Mouse (Mus musculus) heart, adult 2 months (tissue): Measurements from ENCODE around the gene Kcnc3. TPM values are rescaled to one million over a fixed set of nuclear protein-coding genes. Genes with fewer than 3 reads are reported as not detected.

Source experiments
- DNase-seq, 2 experiments: peaks; one replicate each; pipeline ENCODE4 v3.0.0; 2021
- H3K27ac ChIP-seq: fragments of 200-600 bp; 2 replicates; pipeline ENCODE4 v1.8.1; 2022
- H3K27me3 ChIP-seq: fragments of 200-500 bp; 2 replicates; pipeline ENCODE4 v1.6.1; 2012; ENCODE audit warnings: mild to moderate bottlenecking, low read length, inconsistent platforms, mixed read lengths; ENCODE audit not compliant: control insufficient read depth, insufficient read depth
- H3K36me3 ChIP-seq: fragments of 200-500 bp; 2 replicates; pipeline ENCODE4 v1.6.1; 2012; ENCODE audit warnings: low read length, inconsistent platforms; ENCODE audit not compliant: control insufficient read depth, insufficient read depth
- H3K4me1 ChIP-seq: fragments of 200-500 bp; 2 replicates; pipeline ENCODE4 v1.6.1; 2011; ENCODE audit warnings: low read length; ENCODE audit not compliant: control insufficient read depth, insufficient read depth
- H3K4me3 ChIP-seq: fragments of 200-600 bp; 2 replicates; pipeline ENCODE4 v1.8.1; 2022
- H3K79me2 ChIP-seq: fragments of 200-500 bp; replicated peaks from 2 replicates; pipeline ENCODE4 v1.6.1; 2012; ENCODE audit warnings: mild to moderate bottlenecking, inconsistent platforms, low read length, moderate library complexity, mixed read lengths; ENCODE audit not compliant: control insufficient read depth, insufficient read depth
- H3K9ac ChIP-seq: fragments of 200-500 bp; 2 replicates; pipeline ENCODE4 v1.6.1; 2012; ENCODE audit warnings: low read depth, mild to moderate bottlenecking, control low read depth, inconsistent platforms, low read length, mixed read lengths
- CTCF ChIP-seq: fragments of 200-600 bp; IDR thresholded peaks from 2 replicates; pipeline ENCODE4 v1.8.1; 2022; ENCODE audit warnings: antibody characterized with exemption, mild to moderate bottlenecking, moderate library complexity
- EP300 ChIP-seq: fragments of 200-500 bp; IDR thresholded peaks from 2 replicates; pipeline ENCODE4 v1.6.1; 2011; ENCODE audit warnings: low read depth, low read length, control low read depth; ENCODE audit not compliant: insufficient read depth
- POLR2A ChIP-seq: fragments of 200-500 bp; IDR thresholded peaks from 2 replicates; pipeline ENCODE4 v1.6.1; 2011; ENCODE audit warnings: mild to moderate bottlenecking, low read depth, low read length, control low read depth; ENCODE audit not compliant: insufficient read depth
- WGBS: fragments of 180-500 bp; shearing (Covaris S2); methylation state at CpG from one replicate; pipeline ENCODE4 v1.1.7; 2018; 5-methylcytosine and 5-hydroxymethylcytosine counted together
- intact Hi-C: fragments of 180-260 bp; cut with DNase I; formaldehyde crosslinking; loops from one replicate; pipeline ENCODE4 v1.15.1; 2025
- polyA plus RNA-seq: library from polyadenylated mRNA; depleted of rRNA; stranded (reverse); fragments of >200 nt; gene quantifications from 2 replicates; pipeline ENCODE4 v1.2.3, GENCODE M21; 2012
- total RNA-seq, 2 experiments: library from RNA; stranded (reverse); gene quantifications; 2 replicates each; pipeline ENCODE4 v1.2.3; 2021

Kcnc3 gene
- total and polyA plus RNA-seq, 3 experiments = 2.2 to 3.0 (median 2.9) TPM

DNA sequence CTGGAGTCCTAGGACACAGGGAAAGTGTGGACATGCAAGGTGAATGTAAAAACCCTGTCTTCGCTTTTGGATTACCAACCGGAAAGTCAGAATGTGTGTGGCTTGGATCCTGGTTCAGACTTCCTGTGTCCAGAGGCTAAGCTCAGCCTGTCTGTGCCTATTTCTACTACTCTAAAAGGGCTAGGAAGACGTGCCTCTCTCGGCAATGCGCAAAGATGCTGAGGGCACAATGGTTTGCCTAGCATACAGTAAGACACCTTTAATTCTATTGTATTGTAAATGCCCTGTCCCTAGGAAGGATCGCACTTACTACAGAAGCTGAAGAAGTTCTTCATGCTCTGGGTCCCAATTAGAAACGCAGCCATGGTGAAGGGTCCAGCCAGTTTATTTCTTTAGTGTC is 15.0 kb downstream of the Kcnc3 start:
- Histone ChIP-seq H3K9ac (no peak overlapping the region), H3K4me3 (no peak overlapping the region), H3K4me1 (no peaks in the 10 kb centered on the region), H3K36me3 (no peaks in the 10 kb centered on the region), H3K27me3 (peaks cover 5% of the 10 kb centered on the region), H3K79me2 (no peaks in the 10 kb centered on the region), H3K27ac (no peak overlapping the region)
- 46% methylated on average over 7 of the region's 7 CpGs for WGBS
- no peak for DNase-seq
- intact Hi-C loops = no loop called here
- TF ChIP-seq CTCF (no peak), POLR2A (no peak), EP300 (no peak)

DNA sequence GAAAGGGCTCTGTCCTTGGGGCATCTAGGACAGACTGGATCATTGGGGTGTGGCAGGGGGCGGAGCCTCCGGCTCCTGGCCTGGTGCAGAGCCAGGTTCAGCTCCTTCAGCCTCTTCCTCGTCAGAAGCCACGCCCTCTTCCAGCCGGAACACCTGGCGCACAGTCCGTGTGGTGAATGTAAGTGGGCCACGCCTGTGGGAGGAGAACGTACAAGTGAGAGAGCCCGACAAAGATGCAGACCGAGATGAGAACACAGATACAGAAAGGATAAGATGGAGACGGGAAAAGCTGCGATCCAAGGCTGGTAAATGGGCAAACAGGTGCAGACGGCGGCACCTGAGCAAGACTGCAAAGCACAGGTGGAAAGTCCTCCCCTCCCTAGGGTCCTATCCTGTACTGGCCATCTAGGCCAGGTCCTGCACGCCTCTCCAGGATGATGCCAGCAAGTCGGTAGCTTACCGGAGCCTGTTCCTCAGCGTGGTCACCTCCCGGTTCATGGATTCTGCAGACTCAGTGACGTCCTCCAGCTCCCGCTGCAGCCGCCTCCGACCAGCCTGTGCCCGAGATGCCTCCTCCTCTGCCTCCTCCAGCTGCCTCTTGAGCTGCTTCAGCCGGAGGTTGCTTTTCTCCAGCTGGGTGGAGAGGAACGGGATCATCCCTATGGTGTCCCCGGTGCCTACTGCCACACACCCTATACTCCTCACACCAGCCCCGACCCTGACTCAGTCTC is 15.9 kb downstream of the Kcnc3 start:
- no peaks in the 10 kb centered on the region for H3K4me1 ChIP-seq
- WGBS = 27% methylated on average over 29 of the region's 29 CpGs
- H3K27ac ChIP-seq = no peak overlapping the region

DNA sequence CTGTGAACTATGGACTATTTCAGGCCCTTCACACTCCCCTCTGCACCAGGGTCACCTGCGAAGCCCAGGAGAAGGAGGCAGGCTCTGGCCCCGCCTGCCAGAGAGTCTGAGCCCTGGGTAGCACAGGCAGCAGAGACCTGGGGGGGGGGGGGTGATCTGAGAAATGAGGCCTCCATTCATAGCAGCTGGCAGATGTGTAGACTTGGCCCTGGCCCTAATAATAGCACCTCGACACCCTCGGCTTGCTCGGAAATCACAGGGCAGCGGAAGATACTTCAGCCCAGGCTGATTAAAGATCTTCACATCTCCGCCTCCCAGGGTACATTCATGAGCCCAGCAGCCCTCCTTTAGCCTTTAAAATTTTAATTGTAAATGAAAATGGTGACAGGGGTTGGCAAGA is 21.7 kb downstream of the Kcnc3 start:
- no peaks in the 10 kb centered on the region for H3K4me1 ChIP-seq
- no peaks in the 10 kb centered on the region for H3K27me3 ChIP-seq
- H3K79me2 ChIP-seq = no peaks in the 10 kb centered on the region
- TF ChIP-seq CTCF = no peak
- no peak for TF ChIP-seq POLR2A
- WGBS = 56% methylated on average over 7 of the region's 7 CpGs
- no peak for DNase-seq
- H3K27ac ChIP-seq = no peak overlapping the region
- intact Hi-C loops = no loop called here
- H3K9ac ChIP-seq = no peak overlapping the region
- no peaks in the 10 kb centered on the region for H3K36me3 ChIP-seq
- no peak overlapping the region for H3K4me3 ChIP-seq

More for the DNA sequence above, 15.9 kb downstream of the Kcnc3 start:
- H3K79me2 ChIP-seq = no peaks in the 10 kb centered on the region
- H3K36me3 ChIP-seq = no peaks in the 10 kb centered on the region
- H3K9ac ChIP-seq = no peak overlapping the region
- peaks cover 4% of the 10 kb centered on the region for H3K27me3 ChIP-seq
- TF ChIP-seq EP300 (no peak), POLR2A (no peak), CTCF (no peak)
- DNase-seq = no peak
- intact Hi-C loops = no loop called here
- H3K4me3 ChIP-seq = no peak overlapping the region

DNA sequence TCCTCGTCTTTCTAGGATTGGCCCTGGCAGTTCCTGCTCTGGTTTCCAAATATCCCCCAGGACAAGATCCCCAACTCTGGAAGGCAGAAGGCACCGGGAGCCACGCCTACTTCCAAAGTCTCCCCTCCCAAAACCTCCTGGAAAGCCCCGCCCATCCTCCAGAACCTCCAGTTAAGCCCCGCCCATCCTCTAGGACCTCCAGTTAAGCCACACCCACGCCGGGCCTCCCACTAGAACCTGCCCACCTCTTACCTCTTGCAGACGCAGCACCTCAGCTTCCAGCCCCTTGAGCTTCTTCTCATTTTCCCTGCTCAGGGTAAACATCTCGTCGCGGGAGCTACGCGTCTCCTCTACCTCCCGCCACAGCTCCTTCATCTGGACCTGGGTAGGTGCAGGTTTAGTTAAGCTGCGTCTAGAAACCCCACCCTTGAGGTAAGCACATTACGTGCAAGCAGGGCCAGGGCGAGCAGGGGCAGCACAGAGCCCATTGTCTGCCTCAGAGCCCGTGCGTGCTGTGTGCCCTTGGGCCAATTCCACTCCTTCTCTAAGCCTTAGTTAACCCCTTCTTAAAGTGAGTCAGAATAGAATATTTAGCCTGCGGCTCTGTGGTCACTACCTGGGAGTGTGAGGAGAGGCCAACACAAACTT is 23.7 kb downstream of the Kcnc3 start:
- Histone ChIP-seq H3K36me3 (no peaks in the 10 kb centered on the region), H3K27me3 (no peaks in the 10 kb centered on the region), H3K79me2 (no peaks in the 10 kb centered on the region), H3K4me3 (no peak overlapping the region), H3K9ac (no peak overlapping the region), H3K27ac (no peak overlapping the region), H3K4me1 (no peaks in the 10 kb centered on the region)
- TF ChIP-seq EP300 (no peak), CTCF (no peak), POLR2A (no peak)
- 27% methylated on average over 20 of the region's 20 CpGs for WGBS
- DNase-seq = no peak
- intact Hi-C loops = no loop called here

DNA sequence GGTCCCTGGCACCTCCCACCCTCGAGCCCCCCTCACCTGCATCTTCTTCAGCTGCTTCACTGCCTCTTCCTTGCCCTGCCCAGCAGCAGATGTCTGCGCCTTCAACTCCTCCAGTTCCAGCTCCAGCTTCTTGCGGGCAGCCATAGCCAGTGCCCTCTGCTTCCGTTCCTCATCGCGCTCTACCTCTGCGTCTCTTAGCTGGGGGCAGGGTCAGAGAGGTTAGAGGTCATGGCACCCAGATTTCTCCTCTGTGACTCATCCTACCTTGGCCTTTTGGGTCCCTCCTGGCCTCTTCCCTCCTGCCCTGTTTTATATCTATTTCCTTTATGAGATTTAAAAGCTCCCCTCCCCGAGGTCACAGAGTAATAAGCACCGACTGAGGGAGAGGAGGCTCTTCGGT is 24.8 kb downstream of the Kcnc3 start:
- H3K9ac ChIP-seq = no peak overlapping the region
- no peaks in the 10 kb centered on the region for H3K27me3 ChIP-seq
- no peaks in the 10 kb centered on the region for H3K36me3 ChIP-seq
- intact Hi-C loops = no loop called here
- no peak overlapping the region for H3K4me3 ChIP-seq
- DNase-seq = no peak
- no peak for TF ChIP-seq EP300
- no peak for TF ChIP-seq POLR2A
- no peaks in the 10 kb centered on the region for H3K79me2 ChIP-seq
- H3K4me1 ChIP-seq = no peaks in the 10 kb centered on the region
- H3K27ac ChIP-seq = no peak overlapping the region
- 16% methylated on average over 10 of the region's 10 CpGs for WGBS

DNA sequence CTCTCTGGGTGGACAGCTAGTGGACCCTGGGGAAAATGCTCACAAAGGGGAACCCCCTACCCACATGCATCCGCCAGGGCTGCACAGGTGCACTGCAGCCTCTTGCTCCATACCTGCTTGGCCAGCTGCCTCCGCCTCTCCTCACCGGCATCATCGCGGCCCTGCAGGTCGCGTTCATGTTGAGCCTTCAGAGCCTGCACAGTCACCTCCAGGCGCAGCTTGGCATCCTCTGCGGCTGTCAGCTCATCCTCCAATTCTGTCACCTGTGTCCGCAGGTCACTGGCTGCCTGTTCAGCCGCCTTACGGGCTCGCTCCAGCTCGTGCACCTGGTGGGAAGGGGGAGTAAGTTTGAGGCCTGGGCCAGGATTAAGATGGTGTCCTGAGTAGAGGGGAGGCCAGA is 25.5 kb downstream of the Kcnc3 start:
- no peaks in the 10 kb centered on the region for H3K27me3 ChIP-seq

More for the DNA sequence above, 25.5 kb downstream of the Kcnc3 start:
- TF ChIP-seq POLR2A = no peak
- TF ChIP-seq CTCF = no peak
- TF ChIP-seq EP300 = no peak
- intact Hi-C loops = no loop called here
- 72% methylated on average over 14 of the region's 14 CpGs for WGBS
- no peak overlapping the region for H3K4me3 ChIP-seq
- no peak overlapping the region for H3K9ac ChIP-seq
- no peaks in the 10 kb centered on the region for H3K4me1 ChIP-seq
- no peaks in the 10 kb centered on the region for H3K79me2 ChIP-seq
- DNase-seq = no peak
- no peaks in the 10 kb centered on the region for H3K36me3 ChIP-seq
- no peak overlapping the region for H3K27ac ChIP-seq
